Mouse (Mus musculus) stomach, postnatal 0 days (tissue): Measurements from ENCODE around the gene Slc4a2.

Experiments used
- CTCF ChIP-seq: IDR thresholded peaks from 2 replicates; pipeline ENCODE4 v1.5.1; 2016; ENCODE audit warnings: antibody characterized with exemption, low read depth, mild to moderate bottlenecking, moderate library complexity
- EP300 ChIP-seq: optimal IDR thresholded peaks from 2 replicates; pipeline ENCODE3; 2016; ENCODE audit warnings: antibody characterized with exemption

- TF ChIP-seq CTCF (no peak), EP300 (no peak)
Observed at GRCm38 (mm10) chr5:24420381-24420780, 3.3 kb upstream of the Slc4a2 start.
